Mouse (Mus musculus) lung, embryonic 16.5 days (tissue): Measurements from ENCODE around the gene Rbms3. TPM values are rescaled to one million over a fixed set of nuclear protein-coding genes. Genes with fewer than 3 reads are reported as not detected.
A peak's percentile ranks its signal among the peaks of the same experiment; 100 is the strongest.

ENCODE experiments used
- ATAC-seq: fragments of 200-750 bp; cut with Nextera tagmentation; 2 replicates; pipeline ENCODE4 v1.8.0; 2017; ENCODE audit warnings: low read depth, mild to moderate bottlenecking, moderate library complexity
- H3K27ac ChIP-seq: fragments of 300-500 bp; sonication (generic); 2 replicates; pipeline ENCODE4 v1.5.1; 2014; ENCODE audit warnings: mild to moderate bottlenecking, control low read depth, low read length
- H3K27me3 ChIP-seq: fragments of 300-500 bp; sonication (generic); 2 replicates; pipeline ENCODE4 v1.6.1; 2014; ENCODE audit warnings: low read depth, low read length, mixed read lengths; ENCODE audit not compliant: control insufficient read depth, insufficient read depth
- H3K36me3 ChIP-seq: fragments of 300-500 bp; sonication (generic); 2 replicates; pipeline ENCODE4 v1.6.1; 2014; ENCODE audit warnings: low read length; ENCODE audit not compliant: control insufficient read depth, insufficient read depth
- H3K4me1 ChIP-seq: fragments of 300-500 bp; sonication (generic); replicated peaks from 2 replicates; pipeline ENCODE4 v1.6.1; 2014; ENCODE audit warnings: low read length, mixed read lengths; ENCODE audit not compliant: control insufficient read depth, insufficient read depth
- H3K4me2 ChIP-seq: fragments of 300-500 bp; sonication (generic); 2 replicates; pipeline ENCODE4 v1.6.1; 2014; ENCODE audit warnings: low read depth, low read length, control low read depth
- H3K4me3 ChIP-seq: fragments of 300-500 bp; sonication (generic); 2 replicates; pipeline ENCODE4 v1.5.1; 2014; ENCODE audit warnings: mild to moderate bottlenecking, low read length, control low read depth
- H3K9ac ChIP-seq: fragments of 300-500 bp; sonication (generic); 2 replicates; pipeline ENCODE4 v1.6.1; 2014; ENCODE audit warnings: low read length, control low read depth
- H3K9me3 ChIP-seq: fragments of 300-500 bp; sonication (generic); 2 replicates; pipeline ENCODE4 v1.6.1; 2016; ENCODE audit warnings: low read length; ENCODE audit not compliant: control insufficient read depth
- WGBS: fragments of 180-500 bp; shearing (Covaris S2); extraction: QIAGEN DNeasy Blood & Tissue Kit; methylation state at CpG from one replicate; pipeline ENCODE4 v1.1.7; 2014; 5-methylcytosine and 5-hydroxymethylcytosine counted together
- polyA plus RNA-seq: library from polyadenylated mRNA; unstranded; fragments of >200 nt; fragmentation: Nextera tagmentation; extraction: Ambion mirVana; gene quantifications from 2 replicates; pipeline ENCODE4 v1.2.1, GENCODE M21; 2015

The Rbms3 gene
- polyA plus RNA-seq, 1 experiment from 2014 or later = 104 TPM

DNA sequence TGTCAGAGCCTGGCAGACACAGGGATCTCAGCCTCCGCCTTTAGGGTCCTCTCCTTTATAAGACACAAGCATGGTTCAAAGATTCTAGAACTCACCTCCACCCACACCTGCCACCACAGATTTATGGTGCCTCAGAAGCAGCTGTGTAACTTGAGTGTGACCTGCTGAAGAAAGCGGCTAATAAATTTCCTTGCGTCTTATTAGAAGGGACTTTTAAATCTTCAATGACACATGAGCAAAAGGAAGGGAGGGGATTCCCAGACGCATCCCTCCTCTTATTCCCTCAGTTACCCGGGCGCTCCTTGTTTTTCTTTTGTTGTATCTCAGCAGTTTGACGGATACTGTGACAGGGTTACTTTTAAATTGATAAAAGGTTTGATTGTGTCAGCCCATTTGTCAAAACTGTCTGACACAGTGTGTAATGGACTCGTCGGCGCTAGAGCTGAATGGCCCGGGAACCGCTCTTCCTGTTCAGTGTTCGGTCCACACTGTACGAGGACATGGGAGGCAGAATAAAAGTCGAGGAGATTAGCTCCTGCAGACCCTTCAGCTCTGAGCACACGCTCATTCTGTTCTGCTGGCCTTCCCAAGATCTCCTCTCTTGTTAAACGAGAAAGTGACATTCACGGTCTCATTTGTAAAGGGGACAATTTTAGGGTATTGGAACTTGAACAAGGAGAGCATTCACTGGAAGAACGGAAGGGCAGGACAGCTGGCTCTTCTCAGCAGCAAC, 527.3 kb downstream of the Rbms3 start:
- Histone ChIP-seq H3K36me3 (no peaks in the 10 kb centered on the region; the same call in 1 of the 2 replicates), H3K27ac (no peak overlapping the region), H3K9ac (no peak overlapping the region), H3K27me3 (no peaks in the 10 kb centered on the region), H3K4me3 (no peak overlapping the region), H3K4me1 (0 out of 2 replicates have a peak, but pooled peaks cover 2% of the 10 kb centered on the region), H3K4me2 (no peak overlapping the region), H3K9me3 (no peaks in the 10 kb centered on the region)
- no peak for ATAC-seq
- WGBS = 55% methylated on average over 19 of the region's 19 CpGs

DNA sequence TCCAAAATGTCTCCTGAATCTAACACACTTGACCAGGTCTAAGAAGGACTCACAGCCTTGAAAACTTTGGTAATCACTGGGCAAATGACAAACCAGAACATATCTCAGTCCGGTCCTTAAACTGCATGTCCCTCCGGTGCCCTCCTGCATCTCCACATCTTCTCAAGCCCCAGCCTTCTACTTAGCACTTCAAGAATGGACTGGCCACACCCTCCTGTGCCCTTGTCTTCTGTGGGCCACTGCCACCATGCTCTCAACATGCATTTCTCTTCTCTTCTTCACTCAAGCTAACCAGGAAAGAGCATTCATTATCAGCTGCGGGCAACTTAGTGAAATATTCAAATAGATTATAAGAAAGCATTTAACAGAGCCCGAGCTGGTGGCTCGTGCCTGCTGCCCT, 529.5 kb downstream of the Rbms3 start:
- H3K9me3 ChIP-seq = no peaks in the 10 kb centered on the region
- H3K4me2 ChIP-seq = no peak overlapping the region
- ATAC-seq = no peak
- H3K9ac ChIP-seq = no peak overlapping the region
- H3K27ac ChIP-seq = no peak overlapping the region
- 88% methylated on average over 5 of the region's 5 CpGs for WGBS
- no peak overlapping the region for H3K4me3 ChIP-seq
- 0 out of 2 replicates have a peak, but pooled peaks cover 2% of the 10 kb centered on the region for H3K4me1 ChIP-seq
- no peaks in the 10 kb centered on the region for H3K27me3 ChIP-seq
- no peaks in the 10 kb centered on the region; the same call in 1 of the 2 replicates for H3K36me3 ChIP-seq

GRCm38 (mm10) chr9:117093551-117093950, 536.2 kb downstream of the Rbms3 start:
- no peak overlapping the region for H3K27ac ChIP-seq
- no peak overlapping the region for H3K4me2 ChIP-seq
- no peaks in the 10 kb centered on the region for H3K27me3 ChIP-seq
- H3K36me3 ChIP-seq = no peaks in the 10 kb centered on the region; the same call in 1 of the 2 replicates
- ATAC-seq = no peak
- H3K9me3 ChIP-seq = no peaks in the 10 kb centered on the region
- peaks cover 21% of the 10 kb centered on the region for H3K4me1 ChIP-seq
- WGBS = 88% methylated on average over 6 of the region's 6 CpGs
- no peak overlapping the region for H3K9ac ChIP-seq
- H3K4me3 ChIP-seq = no peak overlapping the region

- 57% methylated on average over 8 of the region's 8 CpGs for WGBS
- no peaks in the 10 kb centered on the region; the same call in 1 of the 2 replicates for H3K36me3 ChIP-seq
- H3K4me1 ChIP-seq = peaks cover 21% of the 10 kb centered on the region
- H3K4me2 ChIP-seq = no peak overlapping the region
- ATAC-seq = no peak
- no peak overlapping the region for H3K4me3 ChIP-seq
- no peaks in the 10 kb centered on the region for H3K27me3 ChIP-seq
- no peaks in the 10 kb centered on the region for H3K9me3 ChIP-seq
- peak overlapping the region; percentile 75 for H3K27ac ChIP-seq
- H3K9ac ChIP-seq = no peak overlapping the region
Observed at GRCm38 (mm10) chr9:117092177-117092555, 537.5 kb downstream of the Rbms3 start.

DNA sequence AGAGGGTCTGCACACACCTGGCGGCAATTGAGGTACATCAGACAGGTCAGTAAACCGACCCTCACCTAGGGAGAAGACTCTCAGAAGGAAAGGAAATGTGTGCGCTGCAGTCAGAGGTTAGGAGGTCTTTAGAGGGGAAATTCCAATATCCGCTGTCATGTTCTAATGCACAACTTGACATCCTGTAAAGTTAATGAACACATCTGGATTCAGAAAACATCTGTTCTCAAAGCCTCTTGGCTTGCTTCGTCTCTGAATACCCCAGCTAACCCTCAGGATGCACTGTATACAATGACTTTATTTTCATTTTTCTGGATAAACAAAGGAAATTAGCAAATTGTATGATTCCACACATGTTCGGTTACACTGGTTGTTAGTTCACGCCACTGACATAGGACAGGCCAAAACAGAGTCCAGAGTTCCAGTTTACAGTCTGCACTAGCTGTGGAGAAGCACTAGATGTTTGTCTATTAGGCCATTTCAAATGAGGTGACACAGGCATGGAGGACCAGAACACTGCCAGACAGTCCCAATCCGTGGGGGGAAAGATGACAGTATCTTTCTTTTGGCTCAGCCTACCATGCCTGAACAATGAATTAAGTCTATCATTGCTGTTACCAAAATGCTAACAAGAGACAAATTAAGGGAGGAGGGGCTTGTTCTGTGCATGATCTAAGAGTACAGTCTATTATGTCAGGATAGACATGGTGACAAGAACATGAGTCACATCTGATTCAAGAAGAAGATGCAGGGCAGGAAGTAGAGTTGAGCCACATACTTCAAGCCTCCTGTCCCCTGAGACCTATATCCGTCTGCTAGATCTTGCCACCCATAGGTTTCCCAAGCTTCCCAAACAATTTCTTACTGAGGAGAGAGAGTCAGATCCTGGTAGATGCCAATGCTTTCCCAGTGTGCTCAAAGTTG, 538.2 kb downstream of the Rbms3 start:
- no peak overlapping the region for H3K9ac ChIP-seq
- H3K27me3 ChIP-seq = no peaks in the 10 kb centered on the region
- H3K4me1 ChIP-seq = peaks cover 21% of the 10 kb centered on the region
- H3K4me3 ChIP-seq = no peak overlapping the region
- peak overlapping the region; percentile 75 for H3K27ac ChIP-seq
- WGBS = 37% methylated on average over 9 of the region's 9 CpGs
- no peaks in the 10 kb centered on the region; the same call in 1 of the 2 replicates for H3K36me3 ChIP-seq
- H3K9me3 ChIP-seq = no peaks in the 10 kb centered on the region
- ATAC-seq = peak; percentile 89
- H3K4me2 ChIP-seq = no peak overlapping the region

- Histone ChIP-seq H3K4me1 (peaks cover 21% of the 10 kb centered on the region), H3K9ac (no peak overlapping the region), H3K27me3 (no peaks in the 10 kb centered on the region), H3K9me3 (no peaks in the 10 kb centered on the region), H3K4me2 (no peak overlapping the region), H3K36me3 (no peaks in the 10 kb centered on the region; the same call in 1 of the 2 replicates), H3K4me3 (no peak overlapping the region), H3K27ac (no peak overlapping the region)
- 90% methylated on average over 12 of the region's 12 CpGs for WGBS
- no peak for ATAC-seq
Observed at GRCm38 (mm10) chr9:117089409-117090147, 540.1 kb downstream of the Rbms3 start.

DNA sequence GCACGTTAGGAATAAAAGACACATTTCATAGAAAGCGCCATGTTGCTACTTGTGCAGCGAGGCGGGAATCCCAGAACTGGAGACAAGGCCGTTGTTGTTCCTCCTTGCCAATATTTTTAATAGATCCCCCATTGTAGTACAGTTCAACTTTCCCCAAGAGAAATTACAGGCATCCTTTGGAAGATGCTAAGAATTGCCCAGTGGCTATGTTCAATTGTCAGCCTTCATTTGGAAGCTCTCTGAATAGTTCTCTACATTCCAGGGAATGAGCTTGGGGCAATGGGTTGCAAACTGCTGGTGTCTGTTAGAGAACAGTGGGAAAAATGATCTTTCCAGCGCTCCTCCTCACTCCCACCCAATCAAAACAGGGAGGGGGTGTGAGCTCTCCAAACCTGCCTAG, 541.4 kb downstream of the Rbms3 start:
- no peak overlapping the region for H3K27ac ChIP-seq
- no peak overlapping the region for H3K4me3 ChIP-seq
- H3K9ac ChIP-seq = no peak overlapping the region
- no peaks in the 10 kb centered on the region; the same call in 1 of the 2 replicates for H3K36me3 ChIP-seq
- no peaks in the 10 kb centered on the region for H3K27me3 ChIP-seq
- no peak overlapping the region for H3K4me2 ChIP-seq
- H3K9me3 ChIP-seq = no peaks in the 10 kb centered on the region
- H3K4me1 ChIP-seq = peaks cover 21% of the 10 kb centered on the region
- WGBS = 83% methylated on average over 6 of the region's 6 CpGs
- ATAC-seq = no peak

DNA sequence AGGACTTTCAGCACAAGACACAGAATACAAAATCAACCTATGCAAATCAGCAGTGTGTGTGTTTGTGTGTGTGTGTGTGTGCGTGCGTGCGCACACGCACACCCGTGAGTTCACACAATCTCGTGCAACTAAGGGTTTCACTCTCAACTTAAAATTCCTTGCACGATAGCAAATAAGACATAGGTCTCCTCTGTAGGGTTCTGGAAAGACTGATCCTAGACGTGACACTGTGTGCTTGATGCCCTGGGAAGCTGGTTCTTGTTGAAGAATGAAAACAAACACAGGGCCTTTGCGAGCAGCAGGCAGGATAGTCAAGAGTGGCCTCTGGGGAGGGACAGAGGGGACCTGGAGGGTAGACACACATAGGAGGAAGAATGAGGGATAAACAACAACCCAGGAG, 544.0 kb downstream of the Rbms3 start:
- Histone ChIP-seq H3K4me2 (no peak overlapping the region), H3K9me3 (no peaks in the 10 kb centered on the region), H3K4me3 (no peak overlapping the region), H3K36me3 (no peaks in the 10 kb centered on the region), H3K27me3 (no peaks in the 10 kb centered on the region), H3K27ac (no peak overlapping the region), H3K4me1 (peaks cover 2% of the 10 kb centered on the region; the same call in 1 of the 2 replicates), H3K9ac (no peak overlapping the region)
- no peak for ATAC-seq
- 87% methylated on average over 9 of the region's 9 CpGs for WGBS
